Mouse (Mus musculus): ENCODE data around the gene Fndc1.

The Fndc1 gene

DNA sequence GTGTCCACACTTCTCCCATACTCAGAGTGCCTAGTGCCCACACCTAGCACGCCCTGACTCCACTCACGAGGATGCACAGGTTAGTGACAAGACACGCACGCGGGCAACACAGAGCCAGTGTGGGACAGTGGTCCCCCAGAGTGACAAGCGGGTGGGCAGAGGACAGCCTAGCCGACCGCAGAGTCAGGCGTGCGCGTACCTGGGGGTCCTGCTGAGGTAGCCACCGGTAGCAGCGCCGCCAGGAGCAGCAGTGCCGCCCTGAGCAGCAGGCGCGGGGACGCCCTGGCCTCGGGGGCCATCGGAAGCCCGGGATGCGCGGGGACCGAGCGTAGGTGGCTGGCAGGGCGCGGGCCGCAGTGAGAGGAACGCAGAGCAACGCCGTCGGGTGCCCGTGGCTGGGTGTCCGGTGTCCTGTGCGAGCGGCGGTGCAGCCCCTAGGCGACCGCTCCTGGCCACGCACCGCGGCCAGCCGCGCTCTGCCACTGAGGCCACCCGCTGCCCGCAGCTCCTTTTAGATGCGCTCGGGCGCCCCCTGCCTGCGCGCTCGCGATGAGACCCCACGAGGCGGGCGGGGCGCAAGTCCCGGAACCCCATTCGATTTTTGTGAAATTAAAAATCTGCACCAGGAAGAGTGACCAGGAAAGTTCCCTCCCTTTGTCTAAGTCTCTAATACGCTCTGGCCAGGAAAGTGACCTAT, at the start of gene Fndc1:
Gene Fndc1 (minus strand): TSS at position 484 of the 697 bp plus-strand sequence.
- peak; percentile 33 for DNase-seq (ENCODE audit: low spot score)

DNA sequence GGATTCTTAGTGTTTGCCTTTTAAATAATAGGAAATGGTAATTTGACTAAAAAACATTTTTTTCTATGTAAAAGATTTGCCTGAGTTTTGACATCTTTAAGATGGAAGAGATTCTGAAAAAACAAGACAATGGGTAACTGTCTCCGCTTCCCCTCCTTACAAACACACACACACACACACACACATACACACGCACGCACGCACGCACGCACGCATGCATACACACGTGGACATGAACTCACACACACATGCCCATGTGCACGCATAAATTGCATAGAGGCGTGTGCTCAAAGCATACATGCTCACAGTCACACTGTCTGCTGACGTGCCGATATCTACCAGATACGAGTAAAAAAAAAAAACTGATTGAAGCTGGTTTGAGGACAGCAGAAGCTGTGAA, 49.4 kb upstream of the Fndc1 start:
- no peak for DNase-seq (ENCODE audit: low spot score)

DNA sequence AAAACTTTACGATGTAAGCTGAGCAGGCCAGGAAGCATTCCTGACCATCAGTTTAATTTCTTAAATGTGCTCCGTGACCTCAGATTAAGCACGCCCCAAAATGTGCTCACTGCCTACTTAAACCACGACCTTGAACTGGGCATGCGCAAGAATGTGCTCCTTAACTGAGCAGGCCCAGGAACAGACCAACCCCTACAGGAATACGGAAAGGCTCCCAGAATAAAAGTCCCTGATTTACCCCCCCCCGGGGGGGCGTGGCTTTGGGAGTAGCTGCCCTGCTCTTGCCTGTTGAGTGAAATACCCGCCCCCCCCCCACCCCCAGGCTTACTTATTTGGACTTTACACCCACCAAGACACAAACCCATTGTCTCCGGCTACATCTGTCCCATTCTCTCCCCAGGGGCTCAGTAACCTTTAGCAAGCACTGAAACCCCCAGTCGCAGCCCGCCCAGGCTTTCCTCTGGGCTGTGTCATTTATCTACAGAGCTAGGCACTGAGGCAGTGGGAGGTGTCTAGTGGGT, 48.9 kb upstream of the Fndc1 start:
- DNase-seq (ENCODE audit: low spot score), result no peak

DNA sequence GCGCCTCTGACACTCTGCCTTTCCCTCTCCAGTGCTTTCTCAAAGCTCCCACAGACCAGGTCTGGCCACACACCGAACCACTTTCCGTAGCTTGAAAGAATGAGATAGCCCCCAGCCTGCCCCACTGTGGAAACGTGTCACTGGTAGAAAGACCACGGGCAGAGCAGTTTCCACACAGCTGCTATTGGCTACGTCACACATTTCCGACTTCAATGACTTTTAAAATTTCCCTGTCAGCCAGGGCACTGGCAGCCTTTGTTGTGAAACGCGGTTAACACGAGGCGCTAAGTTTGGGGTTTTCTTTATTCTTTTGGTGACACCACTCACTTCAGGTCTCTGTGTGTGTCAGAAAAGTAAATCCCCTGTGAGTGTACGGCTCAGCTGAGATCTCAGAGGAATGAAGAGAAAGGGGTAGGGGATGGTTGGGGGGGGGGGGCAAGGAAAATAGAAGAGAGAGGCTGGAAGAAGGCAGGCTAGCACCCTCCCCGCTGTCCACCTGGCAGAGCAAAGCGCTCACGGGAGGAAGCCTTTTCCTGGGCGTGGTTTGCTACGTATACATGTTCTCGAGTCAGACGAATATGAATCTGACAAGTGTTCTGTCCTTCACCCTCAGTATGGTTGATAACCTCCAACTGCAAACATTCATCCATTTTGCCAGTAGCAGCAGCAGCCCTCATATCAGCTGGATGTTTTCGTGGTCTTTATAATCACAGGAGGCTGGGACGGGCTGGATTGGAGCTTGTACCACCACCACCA, 47.9 kb upstream of the Fndc1 start:
- DNase-seq (ENCODE audit: low spot score), result peak; percentile 35

DNA sequence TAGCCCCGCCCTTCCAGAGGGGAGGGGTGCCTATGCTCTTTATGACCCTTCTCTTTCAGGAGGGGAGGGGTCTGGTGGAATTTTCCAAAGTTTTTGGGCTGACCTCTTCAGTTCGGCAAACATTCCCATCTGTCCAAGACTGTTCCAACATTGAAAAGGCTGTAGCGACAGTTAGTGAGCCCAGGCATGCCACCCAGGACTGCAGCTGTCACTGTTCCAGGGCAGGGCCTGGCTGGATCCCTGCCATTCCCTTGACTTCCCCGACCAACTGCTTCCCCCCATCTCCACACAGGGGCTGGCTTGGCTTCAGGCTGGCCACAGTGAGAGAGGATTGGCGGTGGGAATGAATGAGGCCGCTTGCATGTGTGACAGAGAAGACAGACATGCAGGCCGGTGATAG, 46.3 kb upstream of the Fndc1 start:
- no peak for DNase-seq (ENCODE audit: low spot score)

DNA sequence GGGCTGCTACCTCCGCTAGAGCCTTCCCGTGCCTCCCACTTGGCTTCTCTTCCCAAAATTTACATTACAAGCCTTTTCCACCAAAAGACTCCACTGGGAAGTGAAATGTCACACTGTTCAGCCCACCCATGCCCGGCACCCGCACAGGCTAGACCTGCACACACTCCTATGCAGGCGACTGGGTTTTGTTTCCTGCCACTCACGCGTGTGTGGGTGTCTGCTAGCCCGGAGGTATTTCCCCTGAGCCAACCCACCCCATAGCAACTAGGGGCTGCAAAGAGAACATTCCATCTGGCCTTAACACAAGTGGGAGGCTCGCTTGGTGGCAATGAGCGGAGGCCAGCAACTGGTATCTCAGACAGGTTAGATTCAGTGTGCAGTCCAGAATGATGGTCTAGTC, 44.7 kb upstream of the Fndc1 start:
- no peak for DNase-seq (ENCODE audit: low spot score)

DNA sequence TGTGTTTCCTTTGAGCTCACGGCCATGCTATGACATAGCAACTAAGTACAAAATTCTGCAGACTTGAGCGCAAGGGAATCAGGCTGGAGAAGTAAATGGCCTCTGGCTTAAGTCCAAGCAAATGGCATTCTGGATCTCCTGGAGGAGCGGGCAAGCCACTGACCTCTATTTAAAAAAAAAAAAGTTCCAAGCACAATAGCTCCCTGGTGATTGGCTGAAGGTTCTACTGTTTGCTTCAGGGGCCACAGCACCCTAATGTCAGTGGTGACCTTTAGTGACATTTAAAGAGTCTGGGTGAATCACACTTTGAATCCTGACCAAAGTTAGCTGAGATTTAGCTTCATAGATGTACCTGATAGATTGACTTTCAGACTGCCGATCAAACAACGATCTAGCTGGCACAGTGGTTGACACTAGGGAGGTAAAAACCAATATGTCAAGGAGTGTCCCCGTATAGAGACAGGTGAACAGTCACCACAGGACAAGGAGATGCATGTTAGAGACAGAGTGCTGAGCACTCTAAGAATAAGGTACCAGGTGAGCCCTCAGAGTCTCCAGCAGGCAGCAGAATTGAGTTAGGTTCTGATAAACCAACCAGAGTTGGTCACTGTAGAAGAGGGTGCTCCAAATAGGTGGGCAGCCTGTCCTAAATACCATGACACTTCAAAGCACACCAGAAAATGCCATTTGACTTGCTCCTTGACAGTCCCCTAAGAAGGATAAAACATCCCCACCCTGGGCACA, 43.9 kb upstream of the Fndc1 start:
- no peak for DNase-seq (ENCODE audit: low spot score)

DNA sequence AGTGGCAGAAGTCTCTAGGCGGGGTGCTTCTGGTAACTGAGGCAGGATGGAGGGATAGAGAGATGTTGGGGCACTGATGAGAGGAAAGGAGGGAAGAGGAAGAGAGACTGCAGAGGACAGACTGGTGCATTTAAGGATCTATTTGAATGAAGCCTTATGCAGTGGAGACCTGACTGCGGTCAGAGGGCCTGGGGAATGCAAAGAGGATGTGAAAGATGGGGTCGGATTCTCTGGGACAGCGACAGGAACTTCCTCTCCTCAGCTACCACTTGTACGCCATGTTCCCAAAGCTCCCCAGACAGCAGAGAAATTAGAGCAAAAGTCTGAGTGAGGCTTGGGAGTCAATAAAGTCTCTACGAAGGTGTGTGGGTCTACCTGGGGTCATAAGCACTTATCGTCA, 42.0 kb upstream of the Fndc1 start:
- no peak for DNase-seq (ENCODE audit: low spot score)

DNA sequence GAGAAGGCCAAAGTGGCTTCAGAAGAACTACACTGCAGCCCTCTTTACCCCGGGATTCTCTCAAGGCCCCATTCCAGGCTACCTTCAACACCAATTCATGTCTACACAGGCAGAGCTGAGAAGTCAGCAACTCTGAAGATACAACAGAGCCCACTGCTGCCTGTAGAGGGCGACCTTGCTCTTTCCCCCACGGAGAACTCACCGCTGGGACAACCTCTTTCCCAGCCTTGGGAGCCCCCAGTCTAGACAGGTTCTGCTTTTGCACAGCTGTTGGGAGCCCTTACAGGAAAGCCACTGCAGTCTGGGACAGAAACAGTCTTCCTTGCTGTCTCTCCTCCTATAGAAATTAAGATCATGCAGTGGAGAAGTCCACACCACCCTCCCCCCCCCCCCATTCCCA, 41.5 kb upstream of the Fndc1 start:
- peak; percentile 74 for DNase-seq (ENCODE audit: low spot score)

DNA sequence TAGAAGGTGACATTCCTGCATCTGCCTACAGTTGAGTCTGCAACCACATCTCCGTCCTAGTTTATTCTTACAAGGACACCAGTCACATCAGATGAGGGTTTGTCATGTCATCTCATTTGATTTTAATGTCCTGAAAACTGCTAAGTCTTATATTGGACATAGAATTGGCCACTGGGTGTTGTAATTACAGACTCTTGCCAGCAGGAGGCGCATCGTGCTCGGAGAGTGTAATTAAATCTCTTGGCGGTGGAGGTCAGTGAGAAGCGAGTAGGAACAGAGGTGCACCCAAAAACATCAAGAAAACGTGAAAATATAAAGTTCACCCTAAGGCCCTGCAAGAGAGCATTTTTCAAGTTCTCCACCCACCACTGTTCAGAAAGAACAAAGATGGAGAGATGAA, 37.6 kb upstream of the Fndc1 start:
- peak; percentile 44 for DNase-seq (ENCODE audit: low spot score)

DNA sequence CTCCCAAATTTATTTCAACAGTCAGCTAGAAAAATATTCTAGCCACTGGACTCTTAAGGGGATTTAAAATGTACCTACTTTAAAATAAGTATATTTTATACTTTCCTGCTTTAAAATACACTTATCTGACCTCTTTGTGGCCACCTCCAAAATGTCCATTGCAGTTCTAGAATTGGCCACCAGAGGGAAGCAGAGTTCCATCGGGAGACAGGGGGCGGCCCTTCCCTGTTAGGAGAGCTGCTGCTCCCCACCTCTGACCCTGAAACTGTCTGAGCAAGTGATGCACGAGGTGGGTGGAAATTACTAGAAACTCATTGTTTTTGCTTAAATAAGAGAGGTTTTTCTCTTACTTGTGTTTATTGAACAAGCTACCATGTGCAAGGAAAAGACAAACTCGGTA, 36.6 kb upstream of the Fndc1 start:
- peak; percentile 71 for DNase-seq (ENCODE audit: low spot score)

DNA sequence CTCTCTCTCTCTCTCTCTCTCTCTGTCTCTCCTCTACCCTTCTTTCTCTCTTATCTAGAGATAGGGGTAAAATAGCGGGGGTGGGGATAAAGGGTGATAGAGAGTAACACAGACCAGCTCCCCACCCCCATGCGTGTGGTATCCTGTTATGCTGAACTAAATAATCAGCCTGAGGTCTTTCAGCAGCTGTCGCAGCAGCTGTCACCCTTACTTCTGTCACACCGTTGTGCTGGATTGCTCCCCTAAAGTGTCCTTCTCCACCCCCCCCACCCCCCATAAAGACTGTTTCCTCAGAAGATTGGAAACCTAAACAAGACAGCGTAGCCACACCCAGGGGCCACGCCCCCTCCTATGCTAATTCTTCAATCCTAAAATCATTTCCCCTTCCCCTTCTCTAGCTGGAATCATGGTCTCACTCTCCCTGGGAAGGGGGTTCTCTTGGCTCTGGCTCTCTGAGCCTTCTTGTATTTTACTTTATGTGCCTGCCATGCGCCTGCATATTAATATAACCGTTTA, 33.8 kb upstream of the Fndc1 start:
- DNase-seq (ENCODE audit: low spot score), result no peak

DNA sequence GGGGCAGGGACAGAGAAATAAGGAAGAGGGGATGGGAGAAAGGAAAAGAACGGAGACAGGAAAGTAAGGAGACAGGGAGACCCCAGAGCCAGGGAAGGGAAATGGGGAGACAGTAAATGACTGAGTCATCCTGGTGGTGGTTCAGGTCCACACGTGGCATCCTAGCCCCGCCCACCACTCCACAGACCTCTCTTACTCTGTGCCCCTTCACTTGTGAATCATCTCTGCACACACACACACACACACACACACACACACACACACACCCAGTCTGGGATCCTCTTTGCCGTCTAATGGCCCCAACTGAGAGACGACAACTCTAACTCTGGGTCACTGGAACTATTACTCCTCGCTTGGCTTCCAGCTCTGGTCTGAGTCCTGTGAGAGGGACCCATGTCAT, 30.6 kb upstream of the Fndc1 start:
- DNase-seq (ENCODE audit: low spot score), result no peak

DNA sequence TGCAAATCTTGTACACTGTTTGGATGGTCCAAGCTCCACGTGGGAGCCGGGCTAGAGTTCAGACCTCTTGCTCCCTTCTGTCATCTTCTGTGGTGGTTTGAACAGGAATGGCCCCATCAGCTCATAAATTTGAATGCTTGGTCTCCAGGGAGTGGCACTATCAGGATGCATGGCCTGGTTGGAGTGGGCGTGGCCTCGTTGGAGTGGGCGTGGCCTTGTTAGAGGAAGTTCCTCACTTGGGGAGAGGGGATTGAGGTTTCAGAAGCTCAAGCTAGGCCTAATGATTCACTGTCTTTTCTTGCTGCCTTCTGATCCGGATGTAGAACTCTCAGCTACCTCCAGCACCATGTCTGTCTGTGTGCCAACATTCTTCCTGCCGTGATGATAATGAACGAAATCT, 28.7 kb upstream of the Fndc1 start:
- DNase-seq (ENCODE audit: low spot score), result no peak

DNA sequence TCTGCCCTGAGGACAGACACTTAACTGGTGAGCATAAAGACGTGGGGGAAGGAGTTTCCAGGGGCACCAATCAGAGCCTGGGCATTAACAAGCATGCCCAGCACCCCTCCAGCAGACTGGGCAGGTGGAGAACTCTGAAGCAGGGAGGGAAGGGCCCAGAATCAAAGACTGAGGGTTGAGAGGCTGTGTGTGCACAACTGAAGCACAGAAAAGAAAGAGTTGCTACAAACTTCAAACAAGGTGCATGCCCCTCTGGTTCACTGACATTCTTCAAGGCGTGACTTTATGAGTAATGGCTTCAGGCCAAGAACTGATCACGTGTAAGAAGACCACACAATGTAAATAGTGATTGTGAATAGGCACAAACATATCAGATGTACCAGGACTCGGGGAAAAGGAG, 24.9 kb upstream of the Fndc1 start:
- peak; percentile 10 for DNase-seq (ENCODE audit: low spot score)

DNA sequence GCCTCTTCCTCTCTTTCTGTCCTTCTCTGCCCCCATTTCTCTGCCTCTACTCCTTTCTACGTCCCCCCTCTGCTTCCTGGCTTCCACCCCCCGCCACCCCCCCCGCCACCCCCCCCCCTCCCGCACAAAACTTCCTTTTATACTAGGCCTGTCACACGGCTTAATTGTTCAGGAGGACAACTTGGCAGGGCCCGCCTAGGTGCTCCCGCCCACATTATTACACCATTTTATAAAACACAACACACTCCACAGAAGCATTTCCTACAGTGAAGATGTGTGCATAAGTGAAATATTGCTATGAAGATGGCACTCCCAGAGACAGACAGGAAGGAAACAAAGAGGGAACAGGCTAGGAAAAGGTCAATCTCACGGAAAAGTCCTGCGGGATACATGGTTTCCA, 24.4 kb upstream of the Fndc1 start:
- DNase-seq (ENCODE audit: low spot score), result no peak

DNA sequence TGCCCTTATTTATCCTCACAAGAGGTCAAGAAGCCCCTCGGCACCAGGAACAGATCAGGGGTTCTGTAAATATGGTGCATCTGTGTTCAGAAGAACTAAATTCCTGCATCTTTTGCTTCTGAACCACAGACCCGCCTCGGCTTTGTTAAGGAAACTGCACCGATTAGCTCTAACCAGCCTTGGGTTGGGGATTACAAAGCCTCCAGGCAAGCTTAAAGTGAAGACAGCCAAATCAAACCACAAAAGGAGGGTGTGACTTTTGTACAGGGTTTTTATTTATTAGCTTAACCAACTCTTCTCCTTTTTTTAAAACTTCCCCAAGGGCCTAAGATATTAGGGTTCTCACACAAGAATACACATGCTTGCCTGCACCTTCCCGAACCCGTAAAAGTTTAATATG, 23.1 kb upstream of the Fndc1 start:
- no peak for DNase-seq (ENCODE audit: low spot score)

DNA sequence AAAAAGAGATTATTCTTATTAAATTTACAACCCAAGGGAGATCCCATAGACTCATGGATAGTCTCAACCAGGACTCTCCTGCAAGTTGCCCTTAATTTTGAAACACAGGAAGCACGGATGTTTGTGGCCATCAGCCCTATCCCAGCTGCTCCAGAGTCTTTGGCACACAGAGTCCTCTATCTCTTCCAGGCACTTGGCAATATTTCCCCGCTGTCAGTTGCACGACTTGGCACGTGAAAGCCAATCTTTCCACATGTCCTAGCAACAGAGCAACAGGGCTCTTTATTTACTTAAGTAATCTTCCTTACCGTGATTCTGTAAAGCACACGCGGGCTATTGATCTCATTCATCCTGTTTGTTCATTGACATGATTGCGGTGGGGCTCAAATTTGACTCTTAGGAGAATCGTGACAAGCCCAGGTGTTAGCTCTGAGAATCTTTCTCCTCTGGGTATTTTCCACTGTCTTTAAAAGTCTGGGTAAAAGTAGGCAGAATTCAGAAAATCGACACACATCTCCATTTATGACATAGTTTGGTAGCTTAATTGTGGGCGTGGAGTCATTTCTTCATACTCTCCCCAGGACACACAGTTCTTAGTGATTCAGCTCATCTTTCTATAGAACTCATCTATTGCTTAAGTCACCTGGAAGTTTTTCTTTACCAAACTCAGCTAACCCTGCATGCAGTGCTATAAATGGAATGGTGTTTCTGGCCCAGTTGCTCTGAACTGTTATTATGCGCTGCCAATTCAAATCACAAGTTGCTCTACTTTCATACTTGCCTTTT, 13.6 kb upstream of the Fndc1 start:
- peak; percentile 76 for DNase-seq (ENCODE audit: low spot score)

DNA sequence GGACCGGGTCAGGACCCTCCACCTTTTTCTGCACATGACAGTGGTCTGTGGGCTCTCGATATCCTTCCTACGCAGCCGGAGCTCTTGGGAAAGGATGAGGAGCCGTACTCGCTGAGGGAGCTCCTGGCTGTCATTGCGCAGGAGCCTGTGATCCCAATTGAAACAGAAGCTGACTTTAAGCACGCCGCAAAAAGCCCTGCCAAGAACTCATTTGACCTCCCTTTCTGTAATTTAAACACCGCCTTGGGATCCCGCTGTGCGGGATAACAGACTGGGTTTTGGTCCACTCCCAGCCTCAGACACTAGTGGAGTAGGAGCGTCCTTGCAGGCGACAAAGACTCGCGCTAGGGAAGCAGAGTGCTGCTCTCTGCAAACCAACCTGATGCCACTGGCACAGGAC, 484 bp upstream of the Fndc1 start:
- no peak for DNase-seq (ENCODE audit: low spot score)

DNA sequence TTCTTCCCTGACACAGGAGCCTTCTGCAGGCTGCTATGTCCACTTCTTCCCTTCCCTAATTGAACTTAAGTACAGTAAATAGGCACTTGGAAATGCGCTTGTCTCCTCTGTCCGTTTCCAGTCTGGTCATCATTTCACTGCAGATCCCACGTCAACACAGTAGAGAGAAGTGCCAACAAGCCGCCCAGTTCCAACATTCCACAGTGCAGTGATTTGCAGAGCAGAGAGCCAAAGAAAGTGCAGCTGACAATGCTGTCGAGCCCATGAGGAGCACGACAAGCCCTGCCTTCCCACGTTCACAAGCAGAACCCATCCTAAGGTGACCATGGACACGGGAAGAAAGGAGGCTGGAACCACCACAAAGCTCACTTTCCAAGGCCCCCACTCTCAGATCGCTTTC, 1.7 kb downstream of the Fndc1 start:
- DNase-seq (ENCODE audit: low spot score), result peak; percentile 44

DNA sequence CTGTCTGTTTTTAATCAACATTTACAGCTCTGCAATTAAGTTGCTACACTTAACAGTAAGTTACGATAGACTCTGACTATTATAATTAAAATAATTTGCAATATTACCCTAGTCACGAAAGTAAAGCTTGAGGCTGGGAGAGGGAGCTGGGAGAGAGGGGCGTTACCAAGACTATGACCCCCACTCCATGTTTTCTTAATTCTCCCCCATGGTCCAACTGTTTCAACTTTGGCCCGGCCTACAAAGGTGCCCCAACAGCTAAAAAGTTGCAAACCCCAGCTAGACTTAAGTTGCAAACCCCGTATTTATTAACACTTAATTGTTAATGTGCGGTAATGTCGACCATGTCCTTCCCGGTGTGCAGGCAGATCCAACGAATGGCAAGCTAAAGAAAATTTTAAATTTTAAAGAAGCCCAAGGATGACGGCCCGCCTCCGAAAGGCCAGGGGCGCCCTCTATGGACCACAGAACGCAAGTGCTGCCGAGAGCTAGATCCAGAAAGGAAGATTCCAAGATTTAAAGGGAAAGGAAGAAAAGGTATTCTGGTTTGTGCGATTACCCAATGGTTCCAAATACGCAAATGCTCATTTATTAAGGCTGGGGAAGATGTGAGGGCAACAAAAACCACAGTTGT, 5.4 kb downstream of the Fndc1 start:
- DNase-seq (ENCODE audit: low spot score), result peak; percentile 29

Data from lung, postnatal 25 days (tissue).